Mouse (Mus musculus): Measurements from ENCODE around the gene Wdr1.
A peak's percentile ranks its signal among the peaks of the same experiment; 100 is the strongest.

Gene Wdr1

GRCm38 (mm10) chr5:38544423-38545415 is 18.3 kb downstream of the Wdr1 start:
- DNase-seq (ENCODE audit: low spot score in 2 of 2): no peak

GRCm38 (mm10) chr5:38543496-38544217 is 19.4 kb downstream of the Wdr1 start:
- no peak for DNase-seq (ENCODE audit: low spot score in 2 of 2)

DNA sequence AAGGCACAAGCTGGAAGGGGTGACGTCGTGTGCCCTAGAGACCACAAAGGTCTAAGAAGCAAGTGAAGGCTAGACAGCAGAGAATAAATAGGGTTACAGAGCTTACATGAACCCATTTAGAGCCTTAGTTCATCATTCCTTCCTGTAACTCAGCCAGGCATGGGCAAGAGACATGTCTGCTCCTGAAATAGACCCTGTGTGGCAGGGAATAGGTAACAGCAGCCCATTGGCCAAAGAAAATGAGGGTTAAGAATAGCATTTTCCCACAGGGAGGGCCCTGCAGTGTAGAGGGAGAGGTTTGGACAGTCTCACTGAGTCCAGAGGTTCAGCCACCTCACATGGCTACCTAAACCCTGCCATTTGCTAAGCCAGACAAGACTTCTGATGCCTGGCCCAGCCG is 21.3 kb downstream of the Wdr1 start:
- no peak for DNase-seq (ENCODE audit: low spot score in 2 of 2)

DNA sequence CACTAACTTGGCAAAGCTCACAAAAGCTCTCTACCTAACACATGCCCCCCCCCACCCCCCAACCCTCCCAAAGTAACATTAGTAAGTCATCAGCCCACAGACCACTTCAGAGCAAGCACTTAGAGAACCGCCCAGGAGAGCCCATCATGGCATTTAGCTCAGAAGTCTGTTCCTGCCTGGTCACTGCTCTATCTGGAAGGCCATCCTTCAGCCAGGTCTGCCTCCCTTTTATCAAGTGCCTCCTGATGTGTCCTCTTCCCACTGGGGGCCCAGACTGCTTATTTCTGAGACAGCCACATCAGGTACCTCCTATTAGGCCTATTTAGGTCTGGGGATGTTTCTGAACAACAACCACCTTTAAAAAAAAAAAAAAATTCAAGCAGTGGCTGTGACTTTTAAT is 22.1 kb downstream of the Wdr1 start:
- DNase-seq (ENCODE audit: low spot score in 2 of 2): no peak

GRCm38 (mm10) chr5:38538508-38538907 is 24.5 kb downstream of the Wdr1 start:
- no peak for DNase-seq (ENCODE audit: low spot score in 2 of 2)

- no peak for DNase-seq (ENCODE audit: low spot score in 2 of 2)
These were observed 25.2 kb downstream of the Wdr1 start for GRCm38 (mm10) chr5:38537845-38538244.

DNA sequence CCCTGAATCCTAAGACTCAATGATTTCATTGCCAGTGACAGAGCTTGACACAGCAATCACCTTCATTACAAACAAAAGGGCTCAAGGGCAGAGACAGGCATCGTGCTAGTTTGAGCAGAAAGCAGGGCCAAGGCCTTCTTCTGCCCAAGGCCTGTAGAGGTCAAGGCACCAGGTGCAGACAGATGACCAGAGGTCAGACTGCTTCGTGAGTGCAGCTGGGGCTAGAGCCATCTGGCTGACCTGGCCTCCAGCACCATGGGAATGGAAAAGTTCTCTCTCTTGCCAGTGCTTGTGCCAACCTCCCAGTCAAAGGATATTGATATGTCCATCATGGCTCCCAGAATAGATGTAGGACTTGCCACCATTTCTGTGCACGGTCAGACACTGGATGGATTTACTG is 26.2 kb downstream of the Wdr1 start:
- DNase-seq (ENCODE audit: low spot score in 2 of 2): no peak

DNA sequence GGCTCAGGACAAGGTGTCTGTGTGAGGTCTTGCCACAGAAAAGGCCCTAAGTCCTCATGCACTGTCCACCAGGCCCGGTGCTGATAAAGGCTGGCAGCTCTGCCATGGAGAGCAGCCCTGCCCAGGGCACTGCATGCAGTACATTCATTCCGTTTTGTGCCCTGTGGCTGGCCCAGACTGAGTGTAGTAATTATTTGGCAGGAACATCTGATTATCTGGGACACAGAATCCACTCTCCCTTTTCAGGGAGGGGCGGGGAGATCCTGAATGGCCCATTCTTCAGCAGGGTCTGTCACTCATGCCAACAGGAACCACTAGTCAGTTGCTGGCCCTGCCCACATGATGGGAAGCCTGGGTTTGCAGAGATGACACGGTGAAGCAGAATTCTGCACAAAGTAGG is 30.9 kb downstream of the Wdr1 start:
- DNase-seq (ENCODE audit: low spot score in 2 of 2): peak; percentile 53 to 75

GRCm38 (mm10) chr5:38529724-38530428 is 33.1 kb downstream of the Wdr1 start:
- no peak for DNase-seq (ENCODE audit: low spot score in 2 of 2)

DNA sequence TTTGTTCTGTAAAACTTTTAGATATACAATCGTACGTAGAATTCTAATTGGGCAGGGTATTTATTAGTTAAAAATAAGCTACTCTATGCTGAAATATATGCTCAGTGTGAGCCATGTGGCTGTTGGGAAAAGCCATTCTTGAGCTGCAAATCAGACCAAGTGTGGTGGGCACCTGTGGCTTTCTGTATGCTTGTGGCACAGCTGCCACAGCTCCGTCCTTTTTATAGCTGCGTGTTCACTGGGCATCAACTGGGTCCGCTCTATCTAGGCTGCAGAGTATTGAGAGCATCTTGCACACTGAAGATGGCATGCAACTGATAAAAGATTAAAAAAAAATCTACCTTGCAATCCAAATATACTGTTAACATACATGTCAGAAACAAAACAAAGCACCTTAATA is 40.0 kb downstream of the Wdr1 start:
- DNase-seq (ENCODE audit: low spot score in 2 of 2): no peak

- no peak for DNase-seq (ENCODE audit: low spot score in 2 of 2)
These were observed 42.2 kb downstream of the Wdr1 start for GRCm38 (mm10) chr5:38520838-38521237.

DNA sequence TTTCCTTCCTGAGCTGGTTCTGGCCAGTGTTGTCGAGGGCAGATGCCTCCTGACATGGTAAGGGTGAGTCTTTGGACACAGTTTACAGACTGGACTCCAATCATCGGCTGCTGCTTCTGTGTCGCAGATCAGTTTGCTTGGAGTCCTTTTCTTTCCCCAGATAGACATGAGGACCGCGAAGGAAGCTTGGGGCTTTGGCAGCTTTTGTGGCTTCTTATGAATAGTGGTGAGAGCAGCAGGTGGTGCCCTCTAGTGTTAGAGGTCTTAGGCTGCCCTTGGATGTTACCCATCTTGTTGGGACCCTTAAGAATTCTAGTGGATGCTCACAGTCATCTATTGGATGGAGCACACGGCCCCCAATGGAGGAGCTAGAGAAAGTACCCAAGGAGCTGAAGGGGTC is 46.8 kb downstream of the Wdr1 start:
- DNase-seq (ENCODE audit: low spot score in 2 of 2): peak in 1 of 2 experiments; percentile 41

- no peak for DNase-seq (ENCODE audit: low spot score in 2 of 2)
These were observed 50.0 kb downstream of the Wdr1 start for GRCm38 (mm10) chr5:38512991-38513390.

- DNase-seq (ENCODE audit: low spot score in 2 of 2): no peak
These were observed 53.5 kb downstream of the Wdr1 start for GRCm38 (mm10) chr5:38509568-38509967.

GRCm38 (mm10) chr5:38505435-38505765 is 57.6 kb downstream of the Wdr1 start:
- DNase-seq (ENCODE audit: low spot score in 2 of 2): no peak

DNA sequence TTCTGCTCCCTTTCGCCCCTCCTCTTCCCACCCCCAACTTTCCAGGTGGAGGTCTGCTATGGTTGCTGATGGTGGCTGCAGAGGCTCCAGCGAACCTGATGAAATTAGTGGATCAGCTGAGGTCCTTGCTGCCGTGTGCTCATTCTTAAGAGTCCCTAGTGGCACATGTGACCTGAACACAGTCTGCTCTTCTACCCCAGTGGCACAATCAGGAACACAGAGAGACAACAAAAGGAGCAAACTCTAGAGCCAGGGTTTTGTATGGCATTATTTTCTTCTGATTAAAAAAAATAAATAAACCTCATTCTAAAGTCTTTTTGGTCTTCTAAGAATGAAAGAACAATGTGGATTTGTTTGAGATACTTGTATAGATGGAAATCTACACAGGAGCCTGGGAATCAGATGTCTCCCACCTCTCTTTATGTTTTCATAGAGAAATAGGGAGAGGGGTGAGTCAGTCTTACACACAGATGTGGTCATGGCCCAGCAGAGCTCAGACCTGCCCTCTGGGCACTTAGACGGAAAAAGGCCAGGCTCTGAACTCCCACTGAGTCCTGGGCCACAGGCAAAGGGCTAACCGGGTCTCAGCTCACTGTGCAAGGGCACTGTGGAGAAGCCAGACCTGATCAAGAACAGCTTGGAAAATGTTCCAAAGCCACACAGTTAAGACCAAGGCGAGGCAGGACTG is 58.1 kb downstream of the Wdr1 start:
- no peak for DNase-seq (ENCODE audit: low spot score in 2 of 2)

GRCm38 (mm10) chr5:38504116-38504515 is 58.9 kb downstream of the Wdr1 start:
- no peak for DNase-seq (ENCODE audit: low spot score in 2 of 2)

- no peak for DNase-seq (ENCODE audit: low spot score in 2 of 2)
These were observed 60.0 kb downstream of the Wdr1 start, which contains the start of gene Slc2a9 for GRCm38 (mm10) chr5:38502992-38503391. Gene Slc2a9 (minus strand): TSS chr5:38503143.

- no peak for DNase-seq (ENCODE audit: low spot score in 2 of 2)
These were observed 63.0 kb downstream of the Wdr1 start for GRCm38 (mm10) chr5:38500043-38500442.

DNA sequence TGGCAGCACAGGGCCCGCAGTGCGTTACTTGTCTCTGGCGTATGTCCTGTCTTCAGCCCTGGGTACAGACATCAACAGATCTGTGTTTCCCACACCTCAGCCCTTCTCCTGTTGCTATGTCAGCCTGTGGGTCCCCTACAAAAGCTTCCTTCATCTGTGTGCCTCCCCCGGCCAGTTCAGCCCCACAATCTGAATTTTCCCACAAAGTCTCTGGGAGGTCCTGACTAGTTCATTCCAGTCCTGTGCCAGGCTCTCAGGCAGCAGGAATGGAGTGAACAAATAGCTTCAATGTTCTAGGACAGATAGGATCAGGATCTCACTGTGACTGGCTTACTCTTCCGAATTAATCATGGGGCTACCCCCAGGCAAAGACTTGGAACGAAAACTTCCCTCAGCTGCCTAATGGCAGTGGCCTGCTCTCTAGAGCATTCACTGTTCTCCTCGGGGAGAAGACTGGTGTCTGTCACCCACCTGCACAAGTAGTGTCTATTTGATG is 63.7 kb downstream of the Wdr1 start:
- peak in 1 of 2 experiments; percentile 50 for DNase-seq (ENCODE audit: low spot score in 2 of 2)

GRCm38 (mm10) chr5:38498479-38498878 is 64.5 kb downstream of the Wdr1 start:
- DNase-seq (ENCODE audit: low spot score in 2 of 2): no peak
